Mouse (Mus musculus) G1E (cell line): Measurements from ENCODE around the gene Sepsecs. TPM values are rescaled to one million over a fixed set of nuclear protein-coding genes. Genes with fewer than 3 reads are reported as not detected.
"Not testable (repeated sequence)": the region's sequence is repeated elsewhere in the genome, so short reads cannot be mapped to it uniquely, and the experiment has no call there.

Source experiments
- ATAC-seq: 2 replicates; pipeline ENCODE4 v1.8.0; 2016; ENCODE audit warnings: mild to moderate bottlenecking; ENCODE audit not compliant: insufficient number of reproducible peaks, poor library complexity, low FRiP score, severe bottlenecking; ENCODE audit errors: extremely low read depth
- DNase-seq: peaks from one replicate; pipeline ENCODE4 v3.0.0; 2012; ENCODE audit warnings: low spot score
- H3K27me3 ChIP-seq: 2 replicates; pipeline ENCODE4 v1.6.1; 2012; ENCODE audit warnings: mild to moderate bottlenecking, low read length, inconsistent platforms; ENCODE audit not compliant: insufficient read depth
- H3K36me3 ChIP-seq: replicated peaks from 2 replicates; pipeline ENCODE3; 2012; ENCODE audit warnings: mild to moderate bottlenecking, inconsistent platforms
- H3K4me1 ChIP-seq: 2 replicates; pipeline ENCODE4 v1.6.1; 2012; ENCODE audit warnings: low read depth, low read length, inconsistent platforms, mixed read lengths; ENCODE audit not compliant: insufficient read depth
- H3K4me3 ChIP-seq: 2 replicates; pipeline ENCODE4 v1.5.1; 2012; ENCODE audit warnings: low read depth, mild to moderate bottlenecking, inconsistent platforms, low read length, moderate library complexity, mixed read lengths
- H3K9me3 ChIP-seq: replicated peaks from 2 replicates; pipeline ENCODE4 v1.6.1; 2012; ENCODE audit warnings: inconsistent platforms
- CTCF ChIP-seq: IDR thresholded peaks from 2 replicates; pipeline ENCODE4 v1.5.1; 2012; ENCODE audit warnings: low read depth, low read length, inconsistent platforms, mixed read lengths
- GATA1 ChIP-seq: IDR thresholded peaks from 2 replicates; pipeline ENCODE4 v1.6.1; 2012; ENCODE audit warnings: borderline replicate concordance, low read length, inconsistent platforms, mixed read lengths
- GATA2 ChIP-seq: IDR thresholded peaks from 2 replicates; pipeline ENCODE4 v1.6.1; 2012; ENCODE audit warnings: low read depth, low read length, inconsistent platforms, borderline replicate concordance
- POLR2AphosphoS5 ChIP-seq: IDR thresholded peaks from 2 replicates; pipeline ENCODE4 v1.6.1; 2012; ENCODE audit warnings: low read depth, low read length, inconsistent platforms; ENCODE audit not compliant: insufficient replicate concordance
- TAL1 ChIP-seq: conservative IDR thresholded peaks from 2 replicates; pipeline ENCODE4 v1.6.1; 2012; ENCODE audit warnings: low read depth, low read length, inconsistent platforms, mixed read lengths
- polyA plus RNA-seq: library from polyadenylated mRNA; stranded (reverse); fragments of >175 nt; gene quantifications from 2 replicates; pipeline ENCODE4 v1.2.3, GENCODE M21; 2012
- total RNA-seq, 2 experiments: library from RNA; stranded (forward) in 1 of 2; stranded (reverse) in 1 of 2; fragments of 200-1000 nt in 1 of 2; fragments of >200 nt in 1 of 2; fragmentation: Nextera tagmentation in 1 of 2; gene quantifications; 2 replicates each; pipeline ENCODE4 v1.2.3; 2014 to 2017

Sepsecs gene
- 34.5 and 39.6 TPM in 2 replicates for total RNA-seq (2014; fragmentation: Nextera tagmentation)
- total RNA-seq (2017) = 37.8 and 43.3 TPM in 2 replicates
- polyA plus RNA-seq = 1.5 and 1.9 TPM in 2 replicates

- peaks cover 13% of the 10 kb centered on the region for H3K27me3 ChIP-seq
- no peak for TF ChIP-seq CTCF
- no peak for TF ChIP-seq GATA1
- TF ChIP-seq TAL1 = no peak
- no peak for TF ChIP-seq POLR2AphosphoS5
- TF ChIP-seq GATA2 = no peak
- H3K4me3 ChIP-seq = peak within 1 kb of the TSS; percentile 91
- DNase-seq (peak; percentile 62), ATAC-seq (peak; percentile 92)
- peaks cover 9% of the 10 kb centered on the region for H3K4me1 ChIP-seq
- H3K9me3 ChIP-seq = no peaks in the 10 kb centered on the region
- peaks cover 29% of the 10 kb centered on the region for H3K36me3 ChIP-seq
Observed at GRCm38 (mm10) chr5:52669426-52670191, at the start of gene Sepsecs. Sepsecs (minus strand) TSS chr5:52669708.

GRCm38 (mm10) chr5:52716742-52717448, 47.4 kb upstream of the Sepsecs start:
- TF ChIP-seq GATA1 (no peak), TAL1 (no peak), CTCF (no peak), POLR2AphosphoS5 (no peak), GATA2 (no peak)
- H3K4me3 ChIP-seq = no peak overlapping the region
- H3K9me3 ChIP-seq = no peaks in the 10 kb centered on the region
- ATAC-seq (no peak), DNase-seq (no peak)
- H3K36me3 ChIP-seq = no peaks in the 10 kb centered on the region
- H3K27me3 ChIP-seq = peaks cover 5% of the 10 kb centered on the region; the same call in 1 of the 2 replicates
- peaks cover 5% of the 10 kb centered on the region; the same call in 1 of the 2 replicates for H3K4me1 ChIP-seq

- TF ChIP-seq TAL1 (no peak), POLR2AphosphoS5 (no peak), GATA2 (no peak), CTCF (no peak), GATA1 (no peak)
- ATAC-seq (peak; percentile 88), DNase-seq (no peak)
- H3K4me3 ChIP-seq = no peak overlapping the region
- H3K4me1 ChIP-seq = peaks cover 5% of the 10 kb centered on the region; the same call in 1 of the 2 replicates
- H3K27me3 ChIP-seq = no peaks in the 10 kb centered on the region
- no peaks in the 10 kb centered on the region for H3K36me3 ChIP-seq
- H3K9me3 ChIP-seq = no peaks in the 10 kb centered on the region
Observed at GRCm38 (mm10) chr5:52712704-52713103, 43.2 kb upstream of the Sepsecs start.

GRCm38 (mm10) chr5:52704562-52704961, 35.1 kb upstream of the Sepsecs start:
- no peak for ATAC-seq
- DNase-seq = no peak
- H3K9me3 ChIP-seq = no peaks in the 10 kb centered on the region
- H3K4me3 ChIP-seq = no peak overlapping the region
- no peaks in the 10 kb centered on the region for H3K36me3 ChIP-seq
- TF ChIP-seq TAL1 (no peak), POLR2AphosphoS5 (no peak), GATA1 (no peak), CTCF (no peak), GATA2 (no peak)
- H3K4me1 ChIP-seq = no peaks in the 10 kb centered on the region
- H3K27me3 ChIP-seq = no peaks in the 10 kb centered on the region

GRCm38 (mm10) chr5:52697882-52698440, 28.5 kb upstream of the Sepsecs start:
- not testable (repeated sequence) for H3K36me3 ChIP-seq, H3K4me3 ChIP-seq, ATAC-seq, H3K27me3 ChIP-seq, H3K9me3 ChIP-seq, DNase-seq, H3K4me1 ChIP-seq

GRCm38 (mm10) chr5:52697291-52697690, 27.8 kb upstream of the Sepsecs start:
- ATAC-seq = no peak
- no peaks in the 10 kb centered on the region for H3K27me3 ChIP-seq

More at GRCm38 (mm10) chr5:52697291-52697690, 27.8 kb upstream of the Sepsecs start:
- Histone ChIP-seq H3K36me3 (no peaks in the 10 kb centered on the region), H3K4me1 (no peaks in the 10 kb centered on the region), H3K9me3 (no peaks in the 10 kb centered on the region), H3K4me3 (no peak overlapping the region)
- no peak for DNase-seq
- TF ChIP-seq TAL1 = no peak
